Mouse (Mus musculus) small intestine, adult 2 months (tissue): Measurements from ENCODE around the gene Kif18a.

Source experiments
- CTCF ChIP-seq: fragments of 200-500 bp; IDR thresholded peaks from 2 replicates; pipeline ENCODE4 v1.5.1; 2012; ENCODE audit warnings: low read depth, mild to moderate bottlenecking, control low read depth, inconsistent platforms, low read length, moderate library complexity, mixed read lengths; ENCODE audit not compliant: insufficient replicate concordance, insufficient read length; ENCODE audit errors: extremely low read depth
- POLR2A ChIP-seq: fragments of 200-500 bp; IDR thresholded peaks from 2 replicates; pipeline ENCODE4 v1.6.1; 2012; ENCODE audit warnings: low read depth, mild to moderate bottlenecking, control low read depth, inconsistent platforms, low read length, moderate library complexity

DNA sequence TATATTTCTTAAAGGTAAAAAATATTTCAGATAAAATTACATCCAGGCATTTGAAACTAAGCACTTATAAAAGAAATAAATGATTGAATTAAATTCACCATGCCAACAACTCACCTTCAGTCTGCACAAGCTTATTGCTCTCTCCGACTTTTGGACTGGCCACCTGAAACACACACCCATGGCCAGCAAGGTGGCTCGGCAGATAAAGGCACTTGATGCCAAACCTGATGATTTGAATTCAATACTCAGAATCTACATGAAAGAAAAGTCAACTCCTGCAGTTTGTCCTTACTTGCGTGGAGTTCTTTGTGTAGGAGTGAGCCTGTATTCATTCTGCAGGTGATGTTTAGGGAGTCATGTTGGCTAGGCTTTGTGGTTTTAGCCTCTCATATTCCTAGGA is 3.6 kb downstream of the Kif18a start:
- TF ChIP-seq POLR2A (no peak), CTCF (no peak)
